Mouse (Mus musculus) intestine, embryonic 16.5 days (tissue): ENCODE data around the gene Ifna2. TPM values are rescaled to one million over a fixed set of nuclear protein-coding genes. Genes with fewer than 3 reads are reported as not detected.

ENCODE experiments used
- ATAC-seq: fragments of 200-750 bp; cut with Nextera tagmentation; 2 replicates; pipeline ENCODE4 v1.8.0; 2017; ENCODE audit warnings: moderate TSS enrichment, moderate library complexity
- H3K27ac ChIP-seq: fragments of 300-500 bp; sonication (generic); 2 replicates; pipeline ENCODE4 v1.5.1; 2014; ENCODE audit warnings: mild to moderate bottlenecking, low read length
- H3K27me3 ChIP-seq: fragments of 300-500 bp; sonication (generic); replicated peaks from 2 replicates; pipeline ENCODE4 v1.6.1; 2014; ENCODE audit warnings: low read length, control low read depth, mixed read lengths; ENCODE audit not compliant: control insufficient read depth, insufficient read depth
- H3K36me3 ChIP-seq: fragments of 300-500 bp; sonication (generic); 2 replicates; pipeline ENCODE4 v1.6.1; 2014; ENCODE audit warnings: low read length, control low read depth; ENCODE audit not compliant: control insufficient read depth, insufficient read depth
- H3K4me1 ChIP-seq: fragments of 300-500 bp; sonication (generic); 2 replicates; pipeline ENCODE4 v1.6.1; 2014; ENCODE audit warnings: low read length, control low read depth, mixed read lengths; ENCODE audit not compliant: control insufficient read depth, insufficient read depth
- H3K4me2 ChIP-seq: fragments of 300-500 bp; sonication (generic); 2 replicates; pipeline ENCODE4 v1.6.1; 2014; ENCODE audit warnings: low read depth, low read length, control low read depth
- H3K4me3 ChIP-seq: fragments of 300-500 bp; sonication (generic); 2 replicates; pipeline ENCODE4 v1.5.1; 2014; ENCODE audit warnings: mild to moderate bottlenecking, low read length
- H3K9ac ChIP-seq: fragments of 300-500 bp; sonication (generic); 2 replicates; pipeline ENCODE4 v1.6.1; 2014; ENCODE audit warnings: low read depth, low read length
- H3K9me3 ChIP-seq: fragments of 300-500 bp; sonication (generic); 2 replicates; pipeline ENCODE4 v1.6.1; 2016; ENCODE audit warnings: low read length, control low read depth; ENCODE audit not compliant: control insufficient read depth
- WGBS: fragments of 180-500 bp; shearing (Covaris S2); extraction: QIAGEN DNeasy Blood & Tissue Kit; methylation state at CpG from one replicate; pipeline ENCODE4 v1.1.7; 2014; 5-methylcytosine and 5-hydroxymethylcytosine counted together
- polyA plus RNA-seq: library from polyadenylated mRNA; unstranded; fragments of >200 nt; fragmentation: Nextera tagmentation; extraction: Ambion mirVana; gene quantifications from 2 replicates; pipeline ENCODE4 v1.2.1, GENCODE M21; 2015

The Ifna2 gene
- polyA plus RNA-seq, 1 experiment from 2014 or later: not detected

- no peaks in the 10 kb centered on the region for H3K9me3 ChIP-seq
- H3K27ac ChIP-seq: no peak overlapping the region
- no peak overlapping the region for H3K9ac ChIP-seq
- no peak overlapping the region for H3K4me3 ChIP-seq
- H3K27me3 ChIP-seq: no peaks in the 10 kb centered on the region
- H3K36me3 ChIP-seq: no peaks in the 10 kb centered on the region
- H3K4me2 ChIP-seq: no peak overlapping the region
- 36% methylated on average over 3 of the region's 3 CpGs for WGBS
- no peak for ATAC-seq
- H3K4me1 ChIP-seq: no peaks in the 10 kb centered on the region
These were observed 22.2 kb upstream of the Ifna2 start for GRCm38 (mm10) chr4:88705924-88706323.

- Histone ChIP-seq H3K9me3 (no peaks in the 10 kb centered on the region), H3K27ac (no peak overlapping the region), H3K36me3 (no peaks in the 10 kb centered on the region), H3K4me3 (no peak overlapping the region), H3K4me1 (no peaks in the 10 kb centered on the region), H3K27me3 (no peaks in the 10 kb centered on the region), H3K4me2 (no peak overlapping the region), H3K9ac (no peak overlapping the region)
- ATAC-seq: no peak
- WGBS: 85% methylated on average over 1 of the region's 1 CpGs
These were observed 15.6 kb upstream of the Ifna2 start for GRCm38 (mm10) chr4:88699301-88699700.

- Histone ChIP-seq H3K9ac (no peak overlapping the region), H3K4me1 (no peaks in the 10 kb centered on the region), H3K9me3 (no peaks in the 10 kb centered on the region), H3K36me3 (no peaks in the 10 kb centered on the region), H3K27ac (no peak overlapping the region), H3K4me2 (no peak overlapping the region), H3K4me3 (no peak overlapping the region), H3K27me3 (no peaks in the 10 kb centered on the region)
- ATAC-seq: no peak
- WGBS: 72% methylated on average over 5 of the region's 5 CpGs
These were observed 15.1 kb upstream of the Ifna2 start for GRCm38 (mm10) chr4:88698781-88699180.

- WGBS: 74% methylated on average over 4 of the region's 4 CpGs
- no peak overlapping the region for H3K27ac ChIP-seq
- H3K27me3 ChIP-seq: no peaks in the 10 kb centered on the region
- ATAC-seq: no peak
- H3K36me3 ChIP-seq: no peaks in the 10 kb centered on the region
- H3K4me3 ChIP-seq: no peak overlapping the region
- no peaks in the 10 kb centered on the region for H3K9me3 ChIP-seq
- no peaks in the 10 kb centered on the region for H3K4me1 ChIP-seq
- no peak overlapping the region for H3K4me2 ChIP-seq
- H3K9ac ChIP-seq: no peak overlapping the region
These were observed 14.0 kb upstream of the Ifna2 start for GRCm38 (mm10) chr4:88697753-88698152.

GRCm38 (mm10) chr4:88697108-88697507 is 13.4 kb upstream of the Ifna2 start:
- no peaks in the 10 kb centered on the region for H3K9me3 ChIP-seq
- H3K4me2 ChIP-seq: no peak overlapping the region
- ATAC-seq: no peak
- no peaks in the 10 kb centered on the region for H3K27me3 ChIP-seq
- 56% methylated on average over 6 of the region's 6 CpGs for WGBS
- H3K4me1 ChIP-seq: no peaks in the 10 kb centered on the region
- no peak overlapping the region for H3K4me3 ChIP-seq
- no peak overlapping the region for H3K27ac ChIP-seq
- no peaks in the 10 kb centered on the region for H3K36me3 ChIP-seq
- H3K9ac ChIP-seq: no peak overlapping the region

- H3K4me2 ChIP-seq: no peak overlapping the region
- no peaks in the 10 kb centered on the region for H3K36me3 ChIP-seq
- no peaks in the 10 kb centered on the region for H3K4me1 ChIP-seq
- no peak overlapping the region for H3K4me3 ChIP-seq
- H3K9ac ChIP-seq: no peak overlapping the region
- peak; percentile 86 for ATAC-seq
- WGBS: 16% methylated on average over 3 of the region's 3 CpGs
- no peaks in the 10 kb centered on the region for H3K27me3 ChIP-seq
- H3K9me3 ChIP-seq: no peaks in the 10 kb centered on the region
- H3K27ac ChIP-seq: no peak overlapping the region
These were observed 12.6 kb upstream of the Ifna2 start for GRCm38 (mm10) chr4:88696237-88696884.

GRCm38 (mm10) chr4:88693392-88693791 is 9.7 kb upstream of the Ifna2 start:
- no peak overlapping the region for H3K4me2 ChIP-seq
- H3K27ac ChIP-seq: no peak overlapping the region
- H3K27me3 ChIP-seq: no peaks in the 10 kb centered on the region
- H3K4me3 ChIP-seq: no peak overlapping the region
- no peaks in the 10 kb centered on the region for H3K36me3 ChIP-seq
- no peaks in the 10 kb centered on the region for H3K9me3 ChIP-seq
- H3K4me1 ChIP-seq: no peaks in the 10 kb centered on the region
- WGBS: 85% methylated on average over 2 of the region's 2 CpGs
- H3K9ac ChIP-seq: no peak overlapping the region
- ATAC-seq: no peak

GRCm38 (mm10) chr4:88692537-88692936 is 8.8 kb upstream of the Ifna2 start:
- no peaks in the 10 kb centered on the region for H3K36me3 ChIP-seq
- H3K9me3 ChIP-seq: no peaks in the 10 kb centered on the region
- no peak for ATAC-seq
- H3K4me3 ChIP-seq: no peak overlapping the region
- 74% methylated on average over 1 of the region's 1 CpGs for WGBS
- H3K9ac ChIP-seq: no peak overlapping the region
- no peaks in the 10 kb centered on the region for H3K4me1 ChIP-seq
- no peak overlapping the region for H3K4me2 ChIP-seq
- no peak overlapping the region for H3K27ac ChIP-seq
- no peaks in the 10 kb centered on the region for H3K27me3 ChIP-seq

GRCm38 (mm10) chr4:88691259-88691658 is 7.5 kb upstream of the Ifna2 start, which contains the start of gene Ifnab:
Gene Ifnab (minus strand): TSS chr4:88691359.
- H3K4me3 ChIP-seq: no peak within 1 kb of the TSS
- H3K27ac ChIP-seq: no peak within 1 kb of the TSS
- no peaks in the 10 kb centered on the region for H3K4me1 ChIP-seq
- no peaks in the 10 kb centered on the region for H3K36me3 ChIP-seq
- no peak within 1 kb of the TSS for H3K4me2 ChIP-seq
- 62% methylated on average over 2 of the region's 2 CpGs for WGBS
- no peaks in the 10 kb centered on the region for H3K9me3 ChIP-seq
- no peak within 1 kb of the TSS for H3K9ac ChIP-seq
- H3K27me3 ChIP-seq: no peaks in the 10 kb centered on the region
- no peak for ATAC-seq

GRCm38 (mm10) chr4:88681353-88681752 is 2.4 kb downstream of the Ifna2 start:
- Histone ChIP-seq H3K4me2 (no peak overlapping the region), H3K4me1 (no peaks in the 10 kb centered on the region), H3K27ac (no peak overlapping the region), H3K27me3 (no peaks in the 10 kb centered on the region), H3K4me3 (no peak overlapping the region), H3K9me3 (no peaks in the 10 kb centered on the region), H3K36me3 (no peaks in the 10 kb centered on the region), H3K9ac (no peak overlapping the region)
- 66% methylated on average over 3 of the region's 3 CpGs for WGBS
- ATAC-seq: no peak
